Mouse (Mus musculus): ENCODE data around the gene Upf3b.
"Not testable (repeated sequence)": the region's sequence is repeated elsewhere in the genome, so short reads cannot be mapped to it uniquely, and the experiment has no call there.

Upf3b gene

DNA sequence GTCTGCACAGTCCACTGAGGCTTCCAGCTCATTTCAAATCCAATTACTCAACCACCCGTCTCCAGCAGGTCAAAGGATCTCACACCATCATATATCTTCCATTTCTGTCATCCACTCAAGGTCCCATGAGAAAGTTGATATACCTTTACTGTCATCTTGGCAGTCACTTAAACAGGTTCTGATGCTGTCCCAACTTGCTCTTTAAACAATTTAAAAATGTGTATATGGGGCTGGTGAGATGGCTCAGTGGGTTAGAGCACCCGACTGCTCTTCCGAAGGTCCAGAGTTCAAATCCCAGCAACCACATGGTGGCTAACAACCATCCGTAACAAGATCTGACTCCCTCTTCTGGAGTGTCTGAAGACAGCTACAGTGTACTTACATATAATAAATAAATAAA is 29.8 kb downstream of the Upf3b start:
- DNase-seq (ENCODE audit: low spot score) = not testable (repeated sequence)

DNA sequence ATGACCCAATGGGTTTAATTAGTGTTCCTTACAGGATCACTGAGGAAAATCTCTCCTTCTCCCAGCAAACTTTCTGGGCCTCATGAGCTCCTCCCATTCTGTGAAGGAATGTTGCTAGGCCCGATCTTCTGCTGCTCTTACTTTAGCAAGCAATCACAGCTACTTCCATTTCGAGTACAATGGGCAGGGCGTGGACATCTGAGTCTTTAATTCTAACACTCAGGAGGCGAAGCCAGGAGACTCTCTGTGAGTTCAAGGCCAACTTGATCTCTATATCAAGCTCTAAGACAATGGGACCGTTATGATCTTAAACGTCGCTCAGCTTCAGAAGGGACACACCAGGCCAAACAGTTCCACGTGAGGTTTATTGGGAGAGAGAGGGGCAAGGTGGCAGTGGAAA is 33.5 kb downstream of the Upf3b start:
- no peak for DNase-seq (ENCODE audit: low spot score)

DNA sequence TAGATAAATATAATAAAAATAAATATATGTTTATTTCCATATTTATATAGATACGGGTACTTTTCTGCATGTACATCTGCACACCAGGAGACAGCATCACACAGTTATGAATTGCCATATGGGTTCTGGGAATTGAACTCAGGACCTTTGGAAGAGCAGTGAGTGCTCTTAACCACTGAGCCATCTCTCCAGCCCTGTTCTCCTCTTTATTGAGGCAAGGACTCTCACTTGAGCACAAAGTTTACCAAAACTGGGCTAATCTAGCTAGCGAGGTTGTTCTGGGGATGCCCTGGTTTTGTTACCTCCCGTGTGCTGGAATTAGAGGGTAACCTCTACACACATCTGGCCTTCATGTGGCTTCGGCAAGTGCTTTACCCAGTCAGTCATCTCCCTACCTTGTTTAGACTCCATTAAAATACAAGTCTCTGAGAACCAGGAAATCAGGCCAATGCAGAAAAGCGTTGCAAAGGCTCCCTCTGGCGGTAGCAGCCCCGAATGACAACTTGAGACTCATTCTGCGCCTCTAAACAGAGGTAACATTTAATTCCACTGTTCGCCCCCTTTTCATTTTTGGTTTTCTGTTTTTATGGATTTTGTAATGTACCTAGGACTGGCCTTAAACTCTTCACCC is 35.7 kb downstream of the Upf3b start:
- peak; percentile 27 for DNase-seq (ENCODE audit: low spot score)

DNA sequence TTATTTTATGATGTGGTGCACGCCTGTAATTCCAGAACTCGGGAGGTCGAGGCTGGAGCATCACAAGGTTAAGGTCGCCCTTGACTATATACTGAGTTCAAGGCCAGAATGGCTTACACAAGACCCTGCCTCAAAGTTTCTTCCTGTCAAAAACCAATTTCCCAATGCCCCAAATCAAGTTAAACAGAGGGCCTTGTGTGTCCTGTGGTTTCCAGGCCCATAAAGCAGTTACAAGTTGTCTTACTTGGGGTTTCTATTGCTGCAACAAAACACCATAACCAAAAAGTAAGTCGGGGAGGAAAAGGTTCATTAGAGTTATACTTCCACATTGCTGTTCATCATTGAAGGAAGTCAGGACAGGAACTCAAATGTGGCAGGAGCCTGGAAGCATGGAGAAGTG is 41.4 kb downstream of the Upf3b start:
- DNase-seq (ENCODE audit: low spot score) = no peak

DNA sequence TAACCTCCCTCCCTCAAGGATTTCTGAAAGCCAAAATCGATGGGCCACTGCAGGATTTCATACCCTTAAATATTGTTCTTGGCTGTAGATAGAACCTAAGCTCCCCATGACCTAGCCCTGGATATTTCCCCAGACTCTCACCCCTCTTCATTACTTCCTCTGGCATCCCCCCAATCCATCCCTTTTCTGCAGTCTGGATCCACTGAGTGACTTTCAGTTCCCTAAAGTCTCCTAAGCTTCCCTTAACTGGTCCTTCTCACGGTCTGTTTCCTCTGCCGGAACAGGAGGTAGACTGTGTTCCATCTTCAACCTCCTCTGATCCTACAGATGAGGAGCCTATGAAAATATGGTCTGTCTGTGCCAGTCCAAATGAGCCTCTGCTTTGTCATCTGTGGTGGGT is 42.8 kb downstream of the Upf3b start:
- DNase-seq (ENCODE audit: low spot score) = no peak

DNA sequence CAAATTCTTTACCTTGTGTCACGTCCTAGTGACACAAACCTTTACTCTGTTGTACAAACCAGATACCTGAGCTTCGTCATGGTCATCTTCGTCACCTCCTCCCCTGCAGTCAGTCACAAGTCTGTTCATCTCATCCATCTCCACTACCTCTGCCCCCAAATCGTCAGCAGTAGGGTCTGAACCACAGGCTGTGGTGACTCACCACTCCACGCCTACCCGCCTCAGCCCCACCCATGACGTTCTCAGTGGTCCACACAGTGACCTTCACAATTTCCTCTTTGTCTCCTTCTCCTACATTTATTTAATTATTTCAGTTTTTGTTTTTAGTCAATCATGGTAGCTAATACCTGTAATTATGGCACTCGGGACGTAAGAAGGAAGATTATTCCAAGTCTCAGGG is 46.2 kb downstream of the Upf3b start:
- DNase-seq (ENCODE audit: low spot score) = no peak

DNA sequence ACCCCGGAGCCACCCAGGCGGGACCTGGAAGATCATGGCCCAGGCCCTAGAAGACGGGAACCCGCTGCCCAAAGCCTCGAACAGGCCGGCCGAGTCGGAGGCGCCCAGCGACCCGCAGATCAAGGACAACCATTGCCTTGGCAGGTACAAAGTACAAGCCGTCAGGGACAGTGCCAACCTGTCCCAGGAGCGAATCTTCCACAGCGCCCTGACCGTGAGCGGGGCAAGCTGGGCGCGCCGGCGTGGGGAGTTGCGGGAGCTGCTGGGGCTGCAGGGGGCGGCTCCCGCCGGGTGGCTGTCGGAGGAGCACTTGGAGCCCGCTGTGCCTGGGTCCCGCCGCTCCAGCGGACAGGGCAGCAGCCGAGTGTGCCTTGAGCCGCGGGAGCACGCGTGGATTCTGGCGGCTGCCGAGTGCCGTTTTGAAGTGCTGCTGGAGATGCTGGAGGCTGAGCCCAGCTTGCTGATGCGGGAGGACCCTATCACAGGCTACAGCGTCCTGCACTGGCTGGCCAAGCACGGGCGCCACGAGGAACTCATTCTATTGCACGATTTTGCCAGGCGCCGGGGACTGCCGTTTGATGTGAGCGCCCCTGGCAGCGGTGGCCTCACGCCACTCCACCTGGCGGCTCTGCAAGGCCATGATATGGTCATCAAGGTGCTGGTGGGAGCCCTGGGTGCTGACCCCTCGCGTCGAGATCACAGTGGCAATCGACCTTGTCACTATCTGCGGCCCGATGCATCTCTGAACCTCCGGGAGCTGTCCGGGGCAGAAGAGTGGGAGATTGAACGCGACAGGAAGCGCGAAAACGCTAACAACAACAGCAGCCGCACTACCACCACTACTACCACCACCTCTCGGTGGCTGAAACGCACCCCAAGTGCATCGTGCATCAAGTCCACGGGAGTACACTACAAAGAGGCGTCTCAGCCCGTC is 61.0 kb downstream of the Upf3b start:
- DNase-seq (ENCODE audit: low spot score) = no peak

DNA sequence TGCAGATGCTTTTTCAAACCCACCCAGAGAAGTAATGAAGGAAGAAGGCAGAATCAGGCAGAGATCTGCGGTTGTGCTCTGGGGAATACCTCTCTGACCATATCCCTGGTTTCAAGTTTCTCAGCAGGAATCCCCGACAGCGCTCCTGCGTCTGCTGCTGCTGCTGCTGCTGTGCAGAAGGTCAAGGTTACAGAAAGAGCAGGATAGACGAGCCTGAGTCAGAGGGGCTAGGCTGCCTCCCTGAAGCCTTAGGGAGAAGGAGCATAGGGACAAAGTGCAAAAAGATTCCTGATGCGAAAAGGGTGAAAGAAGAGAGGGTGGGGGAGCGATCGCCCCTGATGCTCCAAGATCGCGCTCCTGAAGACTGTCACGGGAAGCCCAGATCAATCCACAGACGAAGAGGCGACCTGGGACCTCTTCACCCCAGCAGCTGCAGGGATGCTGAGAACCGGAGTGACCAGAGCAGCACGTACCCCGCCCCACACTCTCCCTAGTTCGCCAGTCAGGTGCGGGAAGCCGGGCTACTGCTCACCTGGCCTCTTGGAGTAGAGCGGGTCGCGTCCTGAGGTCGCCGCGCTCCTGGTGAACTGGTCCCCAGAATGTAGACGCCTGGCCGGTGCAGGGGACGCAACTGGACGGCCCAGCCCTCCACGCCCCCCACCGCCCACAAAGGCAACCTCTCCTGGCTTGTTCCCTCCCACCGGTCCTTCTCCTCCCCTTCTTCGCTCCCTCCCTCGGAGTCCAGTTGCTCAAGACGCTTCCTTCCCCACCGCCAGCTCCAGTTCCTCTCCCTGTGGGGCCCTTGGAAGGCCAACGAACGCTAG is 61.8 kb downstream of the Upf3b start, which contains the start of gene Sowahd:
Gene Sowahd, plus strand, starts transcription at position 780 of the 824 bp plus-strand sequence.
- no peak for DNase-seq (ENCODE audit: low spot score)

DNA sequence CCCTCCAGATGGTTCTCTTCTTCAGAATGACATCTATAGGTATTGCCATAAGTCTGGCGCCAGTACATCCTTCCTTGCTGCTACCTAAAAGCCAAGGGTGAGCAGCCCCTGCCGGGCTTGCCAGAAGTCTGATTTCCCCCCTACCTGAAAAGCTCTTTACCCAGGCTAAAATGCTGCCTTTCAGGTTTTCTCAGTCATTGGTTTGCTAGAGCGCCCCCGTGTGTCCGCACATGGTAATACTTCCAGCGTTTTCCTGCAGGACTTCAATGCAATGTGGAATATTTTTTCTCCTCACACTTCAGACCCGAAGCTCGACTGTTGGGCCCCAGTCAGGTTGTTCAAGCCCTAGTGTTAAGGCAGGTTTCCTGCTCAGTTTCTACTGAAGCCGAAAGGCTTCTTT is 67.4 kb downstream of the Upf3b start:
- DNase-seq (ENCODE audit: low spot score) = peak; percentile 32
